Mouse (Mus musculus): ENCODE results near the gene Mfap1a. TPM values are rescaled to one million over a fixed set of nuclear protein-coding genes. Genes with fewer than 3 reads are reported as not detected.
"Not testable (repeated sequence)": the region's sequence is repeated elsewhere in the genome, so short reads cannot be mapped to it uniquely, and the experiment has no call there.

Gene Mfap1a
- 22.1 and 24.2 TPM in 2 replicates for total RNA-seq (2015)
- 42.7 and 47.2 TPM in 2 replicates for total RNA-seq (2017)

DNA sequence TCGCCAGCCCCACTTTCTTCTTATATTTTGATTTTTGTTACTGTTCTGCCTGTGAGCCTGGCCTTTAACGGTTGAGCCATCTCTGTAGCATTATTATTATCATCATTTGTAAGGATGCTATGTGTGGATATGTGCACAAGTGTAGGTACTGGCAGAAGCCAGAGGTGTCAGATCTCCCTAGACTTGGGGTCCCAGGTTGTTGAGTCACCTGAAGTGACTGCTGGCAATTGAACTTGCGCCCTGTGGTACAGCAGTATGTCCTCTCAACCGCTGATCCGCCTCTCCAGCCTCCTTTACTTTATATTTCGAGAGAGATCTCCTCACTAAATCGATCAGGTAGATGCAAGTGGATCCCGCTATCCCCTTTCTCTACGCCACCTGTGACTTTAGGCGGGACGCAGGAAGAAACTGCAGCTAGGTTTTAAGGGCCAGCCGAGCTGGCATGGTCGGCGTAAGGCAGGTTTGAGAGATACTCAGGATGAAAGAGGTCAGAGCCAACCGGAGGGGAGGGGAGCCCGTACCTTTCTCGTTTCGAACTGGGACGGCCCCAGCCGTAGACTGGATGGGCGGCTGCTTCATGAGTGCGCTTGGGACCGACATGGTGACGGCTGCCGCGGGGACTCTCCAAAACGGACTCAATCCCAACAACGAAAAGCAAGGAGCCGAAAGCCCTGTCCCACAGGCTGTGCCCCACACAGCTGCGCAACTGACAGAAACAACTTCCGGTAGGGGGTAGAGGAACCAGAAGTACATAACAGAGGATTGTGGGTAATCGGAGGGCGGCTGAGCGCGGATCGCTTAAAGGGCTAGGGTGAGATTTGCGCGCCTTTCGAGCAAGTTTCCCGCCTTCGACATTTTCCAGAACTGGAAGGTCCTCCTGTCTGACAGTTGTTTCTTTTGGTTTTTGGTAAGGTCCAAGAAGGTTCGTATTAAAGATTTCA, at the start of gene Mfap1a, which contains the start of gene Wdr76:
Gene Mfap1a (minus strand): TSS at position 724 of the 941 bp plus-strand sequence.
Gene Wdr76 (plus strand): TSS at position 782 of the 941 bp plus-strand sequence.
- peak; percentile 95 for ATAC-seq (ENCODE audit: poor library complexity, severe bottlenecking)

DNA sequence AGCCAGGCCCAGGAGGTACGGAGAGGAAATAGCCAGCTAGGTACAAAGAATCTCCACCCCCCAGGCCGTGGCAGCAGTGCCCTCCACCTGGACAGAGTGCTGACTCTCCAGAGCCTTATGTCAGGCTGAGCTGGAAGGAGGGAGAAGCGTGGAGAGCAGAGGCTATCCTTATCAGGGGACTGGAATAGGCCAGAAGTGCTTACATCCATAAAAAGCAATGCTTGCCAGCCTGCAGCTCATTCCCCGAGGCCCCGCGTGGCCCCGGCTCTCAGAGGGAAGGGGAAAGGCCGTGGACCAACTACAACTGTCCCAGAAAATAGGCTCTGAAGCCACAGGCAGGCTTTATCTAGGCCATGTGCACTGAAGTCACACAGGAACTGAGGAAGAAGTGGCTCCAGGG, 44.8 kb upstream of the Mfap1a start:
- ATAC-seq (ENCODE audit: poor library complexity, severe bottlenecking), result no peak

DNA sequence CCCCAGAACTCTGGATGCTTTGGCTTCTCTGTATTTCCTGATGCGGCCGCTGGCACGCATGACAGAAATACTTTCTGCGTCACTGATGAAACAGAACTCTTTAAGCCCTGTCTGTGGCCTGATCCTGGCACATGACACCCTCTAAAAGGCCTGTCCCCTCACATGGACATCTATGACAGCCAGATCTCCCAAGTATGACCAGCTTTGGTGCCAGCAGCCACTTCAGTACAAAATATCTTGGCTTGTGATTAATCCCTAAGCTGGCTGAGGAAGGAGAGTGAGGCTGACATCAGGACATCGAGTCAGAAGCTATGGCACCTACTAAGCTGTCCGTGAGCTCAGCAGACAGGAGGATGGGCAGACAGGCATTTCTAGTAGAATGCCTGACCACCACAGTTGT, 43.2 kb upstream of the Mfap1a start:
- no peak for ATAC-seq (ENCODE audit: poor library complexity, severe bottlenecking)

DNA sequence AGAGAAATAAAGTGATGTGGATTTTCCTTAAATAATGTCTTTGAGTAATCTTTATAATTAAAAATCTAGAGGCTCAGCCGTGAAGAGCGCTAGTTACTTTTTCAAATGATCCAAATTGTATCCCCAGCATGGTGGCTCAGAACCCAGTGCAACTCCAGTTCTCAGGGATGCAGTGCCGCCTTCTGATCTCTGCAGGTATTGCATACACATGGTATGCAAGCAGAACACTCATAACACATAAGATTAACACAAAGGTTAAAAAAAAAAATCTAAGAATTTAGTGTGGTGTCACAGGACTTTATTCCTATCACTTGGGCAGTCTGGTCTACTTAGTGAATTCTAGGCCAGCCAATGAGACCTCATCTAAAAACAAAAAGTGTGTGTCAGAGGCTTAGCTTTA, 38.4 kb upstream of the Mfap1a start:
- ATAC-seq (ENCODE audit: poor library complexity, severe bottlenecking), result no peak

DNA sequence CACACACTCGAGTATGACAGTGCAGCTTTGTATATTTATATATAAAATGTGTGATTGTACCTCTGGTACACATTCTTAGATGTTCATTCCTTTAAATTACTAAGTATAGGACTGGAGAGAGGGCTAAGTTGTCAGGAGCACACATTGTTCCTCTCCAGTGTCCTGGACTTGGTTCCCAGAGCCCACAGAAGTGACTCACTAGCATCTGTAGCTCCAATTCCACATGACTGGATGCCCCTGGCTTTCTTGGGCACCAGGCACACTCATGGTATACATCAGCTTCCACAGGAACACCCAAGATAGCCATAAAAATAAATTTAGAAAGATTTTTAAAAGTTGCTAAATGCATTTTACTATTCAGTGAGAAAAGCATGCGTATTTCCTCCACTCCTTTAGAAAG, 18.6 kb upstream of the Mfap1a start:
- no peak for ATAC-seq (ENCODE audit: poor library complexity, severe bottlenecking)

DNA sequence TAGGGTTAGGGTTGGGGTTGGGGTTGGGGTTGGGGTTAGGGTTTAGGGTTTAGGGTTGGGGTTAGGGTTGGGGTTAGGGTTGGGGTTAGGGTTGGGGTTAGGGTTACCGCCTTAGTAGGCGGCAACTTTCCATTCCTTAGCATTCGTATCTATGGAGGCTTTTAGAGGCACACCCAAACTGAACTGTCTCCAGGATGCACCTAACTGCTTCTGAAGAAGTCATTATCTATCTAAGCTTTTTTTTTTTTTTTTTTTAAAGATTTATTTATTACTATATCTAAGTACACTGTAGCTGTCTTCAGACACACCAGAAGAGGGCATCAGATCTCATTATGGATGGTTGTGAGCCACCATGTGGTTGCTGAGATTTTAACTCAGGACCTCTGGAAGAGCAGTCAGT, 16.4 kb upstream of the Mfap1a start:
- not testable (repeated sequence) for ATAC-seq (ENCODE audit: poor library complexity, severe bottlenecking)

DNA sequence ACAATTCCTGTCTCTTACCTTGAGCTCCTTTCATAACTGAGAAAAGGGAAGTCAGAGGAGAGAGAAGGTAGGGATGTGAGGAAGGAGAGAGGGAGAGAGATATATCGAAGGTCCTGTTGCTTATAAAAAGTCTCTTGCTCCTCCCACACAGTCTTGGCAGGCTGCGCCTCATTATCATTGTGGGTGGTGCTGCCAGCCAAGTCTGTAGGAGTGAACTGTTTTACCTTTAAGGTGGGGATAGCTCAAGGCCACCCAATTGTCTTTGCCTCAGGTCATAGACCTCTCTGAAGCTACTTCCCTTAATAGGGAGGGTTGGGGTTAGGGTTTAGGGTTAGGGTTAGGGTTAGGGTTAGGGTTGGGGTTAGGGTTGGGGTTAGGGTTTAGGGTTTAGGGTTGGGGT, 15.5 kb upstream of the Mfap1a start:
- ATAC-seq (ENCODE audit: poor library complexity, severe bottlenecking), result no peak

DNA sequence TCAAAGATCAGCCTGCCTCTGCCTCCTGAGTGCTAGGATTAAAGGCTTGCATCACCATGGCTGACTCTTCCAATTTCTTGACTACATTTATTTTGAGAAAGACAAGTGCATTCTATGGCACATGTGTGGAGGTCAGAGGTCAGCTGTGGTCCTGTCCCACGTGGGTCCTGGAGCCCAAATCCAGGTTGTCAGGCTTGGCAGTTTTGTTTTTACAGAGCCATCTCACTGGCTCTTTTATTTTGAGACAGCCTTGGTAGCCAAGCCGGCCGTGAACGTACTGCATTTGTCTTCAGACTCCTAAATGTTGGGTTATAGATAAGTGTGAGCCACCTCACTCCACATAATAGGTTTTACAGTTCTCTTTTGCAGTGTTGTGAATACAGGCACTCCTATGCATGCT, 12.2 kb upstream of the Mfap1a start:
- ATAC-seq (ENCODE audit: poor library complexity, severe bottlenecking), result not testable (repeated sequence)

DNA sequence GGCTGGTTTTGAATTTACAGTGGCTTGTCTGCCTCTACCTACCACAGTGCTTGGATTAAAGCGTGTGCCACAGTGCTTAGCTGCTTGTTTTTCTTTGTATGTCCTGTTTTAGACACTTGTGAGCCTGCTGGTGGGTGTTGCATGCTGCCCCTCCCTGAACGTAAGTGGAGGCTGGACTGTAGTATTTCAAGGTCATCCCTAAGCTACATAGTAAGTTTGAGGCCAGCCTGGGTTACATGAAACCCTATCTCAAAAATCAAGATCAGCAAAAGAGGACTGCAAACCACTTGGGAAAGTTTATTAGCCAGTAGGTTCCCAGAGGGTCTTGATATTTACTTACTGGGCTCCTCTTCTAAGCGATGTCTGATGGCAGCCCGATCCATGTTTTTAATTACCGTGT, 11.6 kb upstream of the Mfap1a start:
- no peak for ATAC-seq (ENCODE audit: poor library complexity, severe bottlenecking)

DNA sequence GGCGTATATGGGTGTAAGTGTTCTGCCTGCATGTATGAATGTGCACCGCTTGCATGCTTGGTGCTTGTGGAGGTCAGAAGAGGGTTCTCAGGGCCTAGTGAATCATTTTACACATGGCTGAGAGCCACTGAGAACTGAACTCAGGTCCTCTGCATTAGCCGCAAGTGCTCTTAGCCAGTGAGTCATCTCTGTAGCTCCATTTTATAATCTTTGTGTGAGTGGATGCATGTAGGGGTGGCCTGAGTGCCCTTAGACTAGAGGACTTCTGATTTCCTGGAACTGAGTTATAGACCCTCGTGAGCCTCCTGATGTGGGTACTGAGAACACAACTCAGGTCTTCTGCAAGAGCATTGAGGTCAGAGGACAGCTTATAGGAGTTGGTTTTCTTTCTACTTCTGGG, 7.7 kb upstream of the Mfap1a start:
- no peak for ATAC-seq (ENCODE audit: poor library complexity, severe bottlenecking)

DNA sequence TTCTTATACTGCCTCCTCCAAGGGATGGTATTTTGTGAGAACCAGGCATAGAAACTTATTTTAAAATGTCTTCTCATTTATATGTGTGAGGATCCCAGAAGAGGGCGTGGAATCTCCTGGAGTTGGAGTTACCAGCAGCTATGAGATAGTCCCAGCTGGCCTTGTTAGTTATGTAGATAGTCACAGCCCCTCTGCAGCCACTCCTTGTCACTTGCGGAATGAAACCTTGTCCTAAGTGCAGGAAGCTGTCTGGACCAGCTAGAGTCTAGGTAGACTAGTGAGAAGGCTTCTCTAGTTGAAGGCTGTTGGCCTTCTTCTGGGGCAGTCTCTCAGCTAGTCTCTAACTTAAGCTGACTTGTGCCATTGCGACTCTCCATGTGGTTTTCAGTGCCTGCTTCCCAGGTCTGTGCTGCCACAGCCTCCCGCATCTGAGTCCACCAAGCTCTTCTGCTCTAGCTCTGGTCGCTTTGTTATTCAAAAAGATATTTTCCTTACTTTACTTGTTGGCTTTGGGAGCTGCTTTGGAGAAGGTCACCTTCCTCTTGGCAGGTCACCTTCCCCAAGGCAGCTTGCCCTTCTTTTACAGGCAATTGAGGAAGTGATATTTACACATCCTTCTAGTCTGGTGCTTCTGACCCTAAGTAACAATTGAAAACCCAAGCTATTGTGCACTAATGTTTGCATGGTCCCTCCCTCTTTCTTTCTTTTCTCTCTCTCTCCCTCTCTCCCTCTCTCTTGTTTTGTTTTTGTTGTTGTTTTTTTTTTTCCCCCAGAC, 6.7 kb upstream of the Mfap1a start:
- ATAC-seq (ENCODE audit: poor library complexity, severe bottlenecking), result peak; percentile 50; the same call in 1 of the 2 replicates

DNA sequence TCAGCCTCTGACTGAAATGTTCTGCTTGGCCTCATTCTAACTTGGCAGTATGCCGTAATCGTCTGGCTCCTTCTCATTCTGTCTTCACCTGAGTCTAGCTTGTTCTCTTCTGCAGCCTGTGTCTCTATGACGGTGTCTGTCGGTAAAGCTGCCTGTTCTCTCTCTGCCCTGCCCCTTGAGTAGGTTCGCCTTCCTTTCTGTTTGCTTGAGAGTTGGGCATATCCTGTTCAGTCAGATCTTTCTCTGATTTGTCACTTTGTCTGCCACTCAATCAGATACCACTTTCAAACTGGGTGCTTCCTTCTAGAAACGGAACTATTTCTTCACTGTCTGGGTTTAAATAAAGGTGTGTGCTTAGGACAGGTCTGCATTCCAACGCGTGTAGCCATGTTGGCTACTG, 4.9 kb upstream of the Mfap1a start:
- ATAC-seq (ENCODE audit: poor library complexity, severe bottlenecking), result no peak

DNA sequence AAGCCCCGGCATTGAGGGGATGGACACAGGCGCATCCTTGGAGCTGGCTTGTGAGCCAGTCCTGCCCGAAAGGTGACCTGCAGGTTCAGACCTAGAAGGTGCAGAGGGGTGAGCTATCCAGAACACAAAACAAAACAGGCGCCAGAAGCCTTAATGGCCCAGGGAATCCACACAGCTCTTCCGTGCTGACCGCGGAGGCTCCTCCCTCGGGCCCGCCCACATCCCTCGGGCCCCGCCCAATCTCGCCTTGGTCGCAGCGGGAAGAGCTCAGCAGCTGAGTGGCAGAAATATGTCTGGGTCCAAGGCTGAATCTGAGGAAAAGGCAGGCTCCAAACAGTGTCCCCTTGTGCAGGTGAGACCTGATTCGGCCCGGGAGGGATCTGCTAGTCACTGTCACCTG, 3.1 kb upstream of the Mfap1a start:
- peak; percentile 58 for ATAC-seq (ENCODE audit: poor library complexity, severe bottlenecking)

DNA sequence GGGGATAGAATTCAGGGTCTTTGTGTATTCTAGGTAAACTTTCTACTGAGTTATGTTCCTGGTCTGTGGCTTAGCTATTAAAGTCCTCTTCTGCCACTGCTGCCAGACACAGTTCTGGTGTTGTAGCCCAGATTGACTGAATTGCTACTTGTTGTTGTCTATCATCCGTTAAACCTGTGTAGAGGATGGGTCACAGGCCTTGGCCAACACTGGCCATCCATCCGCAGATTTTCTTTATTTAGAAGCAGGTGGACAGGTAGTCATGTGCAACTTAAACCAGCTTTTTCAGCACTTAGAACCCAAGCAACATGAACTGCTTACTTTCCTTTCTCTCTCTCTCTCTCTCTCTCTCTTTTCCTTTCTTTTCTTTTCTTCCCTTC, 1.5 kb upstream of the Mfap1a start:
- ATAC-seq (ENCODE audit: poor library complexity, severe bottlenecking), result no peak

DNA sequence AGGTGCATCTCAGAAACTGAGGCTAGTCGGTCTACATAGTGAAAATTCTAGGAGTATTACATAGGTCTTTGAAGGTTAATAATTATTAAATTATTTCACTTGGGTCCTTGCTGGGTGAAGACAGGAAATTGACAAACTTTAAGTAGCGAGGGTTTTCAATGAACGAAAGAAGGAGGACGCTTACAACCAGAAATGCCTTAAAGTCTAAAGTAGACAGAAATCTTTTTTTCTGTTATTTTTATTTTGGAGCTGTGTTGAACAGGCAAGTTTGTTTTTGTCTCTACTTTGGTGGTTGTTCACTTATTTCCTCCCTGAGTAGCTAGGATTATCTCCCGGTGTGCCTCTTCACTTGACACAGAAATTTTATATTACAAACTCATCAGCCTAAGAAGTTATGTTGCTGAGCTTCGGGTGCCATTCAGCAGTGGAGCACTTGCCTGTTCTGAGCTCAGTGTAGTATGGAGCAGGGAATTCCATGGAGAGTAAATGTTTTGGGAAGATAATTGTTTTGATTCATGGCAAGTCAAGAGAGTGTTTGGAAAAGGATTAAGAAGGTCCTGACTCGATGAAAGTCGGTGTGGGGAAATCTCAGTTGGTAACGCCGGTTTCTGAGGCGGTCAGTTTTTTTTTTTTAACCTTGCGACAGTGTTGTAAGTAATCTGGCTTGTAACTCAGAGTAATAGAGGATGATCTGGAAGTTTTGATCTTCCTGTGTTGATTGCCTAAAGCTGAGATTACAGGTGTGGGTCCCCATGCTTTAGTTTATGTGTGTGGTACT, 897 bp upstream of the Mfap1a start:
- ATAC-seq (ENCODE audit: poor library complexity, severe bottlenecking), result no peak

DNA sequence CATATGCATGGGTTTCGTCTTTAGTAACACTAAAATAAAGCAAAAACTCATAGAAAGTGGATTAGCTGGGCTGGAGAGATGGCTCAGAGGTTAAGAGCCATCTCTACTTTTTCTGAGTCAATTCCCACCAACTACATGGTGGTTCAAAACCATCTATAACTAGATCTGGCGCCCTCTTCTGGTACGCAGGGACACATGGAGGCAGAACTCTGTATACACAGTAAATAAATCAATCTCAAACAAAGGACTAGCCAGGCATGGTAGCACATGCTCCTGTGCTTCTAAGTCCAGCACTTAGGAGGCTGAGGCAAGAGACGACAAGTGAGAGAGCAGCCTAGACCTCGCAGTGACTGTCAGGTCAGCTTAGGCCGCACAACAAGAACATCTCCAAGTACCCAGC, 4.9 kb downstream of the Mfap1a start:
- ATAC-seq (ENCODE audit: poor library complexity, severe bottlenecking), result peak; percentile 49

DNA sequence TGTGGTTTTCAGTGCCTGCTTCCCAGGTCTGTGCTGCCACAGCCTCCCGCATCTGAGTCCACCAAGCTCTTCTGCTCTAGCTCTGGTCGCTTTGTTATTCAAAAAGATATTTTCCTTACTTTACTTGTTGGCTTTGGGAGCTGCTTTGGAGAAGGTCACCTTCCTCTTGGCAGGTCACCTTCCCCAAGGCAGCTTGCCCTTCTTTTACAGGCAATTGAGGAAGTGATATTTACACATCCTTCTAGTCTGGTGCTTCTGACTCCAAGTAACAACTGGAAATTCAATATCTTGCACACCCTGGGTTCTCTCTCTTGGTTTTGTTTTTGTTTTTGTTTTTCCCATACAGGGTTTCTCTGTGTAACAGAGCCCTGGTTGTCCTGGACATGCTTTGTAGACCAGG, 22.1 kb downstream of the Mfap1a start:
- peak; percentile 55 for ATAC-seq (ENCODE audit: poor library complexity, severe bottlenecking)

DNA sequence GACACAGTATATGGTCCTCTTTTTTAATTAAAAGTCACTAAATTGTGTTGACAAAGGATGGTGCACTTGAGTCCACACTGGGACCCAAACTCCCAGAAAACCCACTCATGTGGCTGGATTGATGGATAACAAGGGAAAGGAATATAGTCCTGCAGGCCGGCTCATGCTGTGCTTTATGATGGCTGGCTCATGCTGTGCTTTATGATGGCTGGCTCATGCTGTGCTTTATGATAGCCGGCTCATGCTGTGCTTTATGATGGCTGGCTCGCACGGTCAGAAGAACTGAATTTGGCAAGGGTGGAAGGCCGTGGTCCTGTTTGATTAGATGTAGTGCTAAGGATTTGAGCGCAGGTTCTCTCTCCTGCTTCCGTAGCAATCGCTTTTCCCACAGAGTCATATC, 22.9 kb downstream of the Mfap1a start:
- no peak for ATAC-seq (ENCODE audit: poor library complexity, severe bottlenecking)

DNA sequence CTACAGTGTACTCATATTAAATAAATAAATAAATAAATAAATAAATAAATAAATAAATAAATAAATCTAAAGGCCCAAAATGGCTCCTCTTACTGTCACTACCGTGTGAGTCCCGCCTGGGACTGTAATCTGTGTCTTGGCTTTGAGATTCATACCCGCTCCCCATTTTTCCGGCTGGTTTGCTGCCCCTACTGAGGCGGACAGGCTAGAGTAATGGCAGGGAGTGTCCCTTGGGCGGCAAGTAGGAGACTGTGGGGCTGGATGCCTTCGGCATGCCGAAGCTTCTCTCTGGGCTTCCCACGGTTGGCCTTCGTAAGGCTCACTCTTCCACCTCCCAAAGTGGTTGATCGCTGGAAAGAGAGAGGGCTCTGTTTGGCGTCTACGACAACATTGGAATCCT, 25.5 kb downstream of the Mfap1a start:
- ATAC-seq (ENCODE audit: poor library complexity, severe bottlenecking), result not testable (repeated sequence)

DNA sequence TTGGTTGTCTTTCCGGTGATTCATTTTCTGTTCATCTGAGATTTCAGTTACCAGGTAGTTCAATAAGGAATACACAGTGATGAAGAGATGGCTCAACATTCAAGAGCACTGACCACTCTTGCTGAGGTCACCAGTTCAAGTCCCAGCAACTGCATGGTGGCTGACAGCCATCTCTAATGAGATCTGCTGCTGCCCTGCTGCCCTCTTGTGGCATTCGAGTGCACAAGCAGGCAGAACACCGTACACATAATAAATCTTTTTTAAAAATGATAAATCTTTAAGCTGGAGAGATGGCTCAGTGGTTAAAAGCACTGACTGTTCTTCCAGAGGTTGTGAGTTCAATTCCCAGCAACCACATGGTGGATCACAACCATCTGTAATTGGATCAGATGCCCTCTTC, 26.0 kb downstream of the Mfap1a start:
- ATAC-seq (ENCODE audit: poor library complexity, severe bottlenecking), result peak; percentile 86

All from megakaryocyte, adult 5-6 weeks (primary cell).